Mouse (Mus musculus) neural tube, embryonic 11.5 days (tissue): Measurements from ENCODE around the gene Pfas. TPM values are rescaled to one million over a fixed set of nuclear protein-coding genes. Genes with fewer than 3 reads are reported as not detected.
"Not testable (repeated sequence)": the region's sequence is repeated elsewhere in the genome, so short reads cannot be mapped to it uniquely, and the experiment has no call there.

Experiments used
- ATAC-seq: fragments of 200-750 bp; cut with Nextera tagmentation; 2 replicates; pipeline ENCODE4 v1.8.0; 2017; ENCODE audit warnings: moderate number of reproducible peaks, mild to moderate bottlenecking, moderate TSS enrichment, moderate library complexity; ENCODE audit not compliant: insufficient read depth, low FRiP score, low TSS enrichment
- DNase-seq: peaks from one replicate; pipeline ENCODE4 v3.0.0-alpha.2; 2015; ENCODE audit warnings: low spot score
- H3K27ac ChIP-seq: fragments of 300-500 bp; sonication (generic); 2 replicates; pipeline ENCODE4 v1.5.1; 2014; ENCODE audit warnings: low read depth, mild to moderate bottlenecking, low read length
- H3K27me3 ChIP-seq: fragments of 300-500 bp; sonication (generic); 2 replicates; pipeline ENCODE4 v1.6.1; 2014; ENCODE audit warnings: mild to moderate bottlenecking, low read length, mixed read lengths; ENCODE audit not compliant: control insufficient read depth, insufficient read depth
- H3K36me3 ChIP-seq: fragments of 300-500 bp; sonication (generic); 2 replicates; pipeline ENCODE4 v1.6.1; 2014; ENCODE audit warnings: mild to moderate bottlenecking, low read length, moderate library complexity, mixed read lengths; ENCODE audit not compliant: control insufficient read depth, insufficient read depth
- H3K4me1 ChIP-seq: fragments of 300-500 bp; sonication (generic); 2 replicates; pipeline ENCODE4 v1.6.1; 2014; ENCODE audit warnings: low read length, mixed read lengths; ENCODE audit not compliant: control insufficient read depth, insufficient read depth
- H3K4me2 ChIP-seq: fragments of 300-500 bp; sonication (generic); 2 replicates; pipeline ENCODE4 v1.6.1; 2014; ENCODE audit warnings: low read depth, mild to moderate bottlenecking, moderate library complexity
- H3K4me3 ChIP-seq: fragments of 300-500 bp; sonication (generic); 2 replicates; pipeline ENCODE4 v1.5.1; 2014; ENCODE audit warnings: low read depth, low read length
- H3K9ac ChIP-seq: fragments of 300-500 bp; sonication (generic); 2 replicates; pipeline ENCODE4 v1.6.1; 2014; ENCODE audit warnings: mild to moderate bottlenecking, low read length
- H3K9me3 ChIP-seq: fragments of 300-500 bp; sonication (generic); 2 replicates; pipeline ENCODE4 v1.6.1; 2016; ENCODE audit warnings: low read length; ENCODE audit not compliant: control insufficient read depth
- WGBS: fragments of 180-500 bp; shearing (Covaris S2); extraction: QIAGEN DNeasy Blood & Tissue Kit; methylation state at CpG from one replicate; pipeline ENCODE4 v1.1.7; 2014; 5-methylcytosine and 5-hydroxymethylcytosine counted together
- microRNA-seq: library from miRNA; unstranded; fragments of <30 nt; microRNA quantifications from one replicate; pipeline ENCODE4, GENCODE M21; 2016
- polyA plus RNA-seq: library from polyadenylated mRNA; unstranded; fragments of >200 nt; fragmentation: Nextera tagmentation; extraction: Ambion mirVana; gene quantifications from 2 replicates; pipeline ENCODE4 v1.2.1, GENCODE M21; 2014

The Pfas gene
- polyA plus RNA-seq, 1 experiment from 2014 or later: 30.7 TPM

GRCm38 (mm10) chr11:68946001-68946400, 62.3 kb downstream of the Pfas start:
- Histone ChIP-seq H3K4me2 (no peak overlapping the region), H3K9ac (no peak overlapping the region), H3K4me1 (no peaks in the 10 kb centered on the region), H3K27me3 (peaks cover 8% of the 10 kb centered on the region; the same call in 1 of the 2 replicates), H3K4me3 (no peak overlapping the region), H3K27ac (no peak overlapping the region), H3K36me3 (no peaks in the 10 kb centered on the region), H3K9me3 (no peaks in the 10 kb centered on the region)
- WGBS: 86% methylated on average over 4 of the region's 4 CpGs
- no peak for DNase-seq
- ATAC-seq: no peak

DNA sequence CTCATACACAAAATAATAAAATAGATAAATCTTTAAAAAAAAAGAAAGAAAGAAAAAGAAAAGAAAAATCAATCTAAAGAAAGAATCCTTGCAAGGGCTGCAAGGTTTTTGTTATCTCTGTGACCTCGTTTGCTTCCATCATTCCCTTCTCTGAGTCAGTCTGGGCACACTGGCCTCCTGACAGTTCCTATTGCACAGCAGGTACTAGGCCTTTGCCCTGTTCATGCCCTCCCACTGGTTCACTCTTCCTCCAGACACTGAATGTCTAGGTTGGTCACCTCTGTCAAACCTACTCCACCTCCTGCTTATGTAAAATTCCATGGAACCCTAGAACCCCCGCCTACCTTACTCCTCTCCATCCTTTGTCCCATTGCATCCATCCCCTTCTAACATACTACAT, 63.0 kb downstream of the Pfas start:
- WGBS: 75% methylated on average over 2 of the region's 2 CpGs
- DNase-seq (no peak), ATAC-seq (no peak)
- Histone ChIP-seq H3K27me3 (peaks cover 8% of the 10 kb centered on the region; the same call in 1 of the 2 replicates), H3K4me3 (no peak overlapping the region), H3K4me2 (no peak overlapping the region), H3K9ac (no peak overlapping the region), H3K9me3 (no peaks in the 10 kb centered on the region), H3K27ac (no peak overlapping the region), H3K36me3 (no peaks in the 10 kb centered on the region), H3K4me1 (peaks cover 3% of the 10 kb centered on the region; the same call in 1 of the 2 replicates)

DNA sequence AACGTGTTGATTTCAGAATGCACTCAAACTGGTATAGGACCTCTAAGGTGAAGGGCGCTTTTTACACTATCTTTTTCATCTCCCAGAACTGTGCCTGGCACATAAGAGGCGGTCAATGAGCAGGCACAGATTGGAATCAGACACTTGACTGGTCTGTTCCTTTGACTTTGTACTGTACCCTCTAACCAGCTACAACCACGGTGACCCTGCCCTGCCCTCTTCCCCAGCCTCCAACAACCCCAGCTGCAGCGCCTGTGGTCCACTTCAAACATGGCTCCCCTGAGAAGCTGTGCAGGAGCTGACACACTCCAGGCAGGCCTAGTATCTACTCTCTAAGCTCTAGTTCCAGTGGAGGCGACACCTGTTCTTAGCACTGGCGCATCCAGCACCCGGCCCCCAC, 65.5 kb downstream of the Pfas start:
- Histone ChIP-seq H3K27me3 (peaks cover 6% of the 10 kb centered on the region; the same call in 1 of the 2 replicates), H3K27ac (no peak overlapping the region), H3K9me3 (no peaks in the 10 kb centered on the region), H3K36me3 (no peaks in the 10 kb centered on the region), H3K4me2 (no peak overlapping the region), H3K4me3 (no peak overlapping the region), H3K9ac (no peak overlapping the region), H3K4me1 (peaks cover 4% of the 10 kb centered on the region; the same call in 1 of the 2 replicates)
- DNase-seq (no peak), ATAC-seq (no peak)
- 87% methylated on average over 8 of the region's 8 CpGs for WGBS

- Histone ChIP-seq H3K4me3 (peak overlapping the region; percentile 42), H3K4me2 (peak overlapping the region; percentile 50), H3K27ac (no peak overlapping the region), H3K36me3 (no peaks in the 10 kb centered on the region), H3K9me3 (no peaks in the 10 kb centered on the region), H3K4me1 (peaks cover 4% of the 10 kb centered on the region; the same call in 1 of the 2 replicates), H3K27me3 (no peaks in the 10 kb centered on the region), H3K9ac (peak overlapping the region; percentile 51; the same call in 1 of the 2 replicates)
- ATAC-seq: no peak
- WGBS: 72% methylated on average over 4 of the region's 4 CpGs
- no peak for DNase-seq
Measured at GRCm38 (mm10) chr11:68940516-68940915, 67.7 kb downstream of the Pfas start.

- H3K4me1 ChIP-seq: peaks cover 4% of the 10 kb centered on the region; the same call in 1 of the 2 replicates
- 3% methylated on average over 16 of the region's 16 CpGs for WGBS
Measured at GRCm38 (mm10) chr11:68939451-68940304, 68.6 kb downstream of the Pfas start.

DNA sequence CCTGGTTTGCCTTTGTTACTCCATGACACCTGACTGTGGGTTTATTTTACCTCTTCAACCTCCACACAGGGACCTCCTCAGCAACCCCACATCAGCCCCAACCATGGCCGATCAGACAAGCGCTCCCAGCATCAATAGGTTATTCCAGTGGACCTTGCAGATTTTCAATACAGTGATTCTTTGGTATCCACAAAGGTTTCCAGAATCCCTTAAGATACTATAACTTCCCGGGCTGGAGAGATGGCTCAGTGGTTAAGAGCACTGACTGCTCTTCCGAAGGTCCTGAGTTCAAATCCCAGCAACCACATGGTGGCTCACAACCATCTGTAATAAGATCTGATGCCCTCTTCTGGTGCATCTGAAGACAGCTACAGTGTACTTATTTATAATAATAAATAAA, 71.3 kb downstream of the Pfas start:
- H3K4me3 ChIP-seq, H3K9me3 ChIP-seq, H3K9ac ChIP-seq, H3K27ac ChIP-seq, H3K36me3 ChIP-seq, H3K4me2 ChIP-seq, H3K27me3 ChIP-seq, H3K4me1 ChIP-seq, DNase-seq, ATAC-seq: not testable (repeated sequence)
- 93% methylated on average over 4 of the region's 4 CpGs for WGBS

More at GRCm38 (mm10) chr11:68939451-68940304, 68.6 kb downstream of the Pfas start:
- ATAC-seq (peak; percentile 97), DNase-seq (peak; percentile 89)
- Histone ChIP-seq H3K9me3 (no peaks in the 10 kb centered on the region), H3K4me2 (peak overlapping the region; percentile 50), H3K9ac (peak overlapping the region; percentile 51), H3K27ac (peak overlapping the region; percentile 39; the same call in 1 of the 2 replicates), H3K4me3 (peak overlapping the region; percentile 42), H3K36me3 (no peaks in the 10 kb centered on the region), H3K27me3 (no peaks in the 10 kb centered on the region)

Small RNA genes within 50 kb of the gene (microRNA-seq; reads per million reads assigned to microRNA genes)
- 4.7 reads per million, percentile 11 among the genes with 10 or more reads in this experiment for gene Mir3062

Other genes with a start within 250 kb of the Pfas start
- gene Ndel1, start 136.6 kb downstream of the Pfas start, polyA plus RNA-seq: 61.6 and 62.9 TPM in 2 replicates
- 0.08 TPM in 1 of 2 replicates, not detected in the other for gene Rnf222, start 119.9 kb downstream of the Pfas start, polyA plus RNA-seq
- gene Rpl26, start 106.9 kb downstream of the Pfas start, polyA plus RNA-seq: 822 and 906 TPM in 2 replicates
- not detected in 2 replicates for gene Odf4, start 81.4 kb downstream of the Pfas start, polyA plus RNA-seq
- gene Arhgef15, start 51.0 kb downstream of the Pfas start, polyA plus RNA-seq: 6.8 and 6.9 TPM in 2 replicates
- 1.4 and 2.1 TPM in 2 replicates for gene Slc25a35, start 40.3 kb downstream of the Pfas start, polyA plus RNA-seq
- 60.4 and 62.5 TPM in 2 replicates for gene Rangrf, start 33.3 kb downstream of the Pfas start, polyA plus RNA-seq
- gene Ctc1, start 7.5 kb upstream of the Pfas start, polyA plus RNA-seq: 68.0 and 76.0 TPM in 2 replicates
- gene Aurkb, start 37.2 kb upstream of the Pfas start, polyA plus RNA-seq: 154 and 155 TPM in 2 replicates
- gene Borcs6, start 51.3 kb upstream of the Pfas start, polyA plus RNA-seq: 10.5 and 11.4 TPM in 2 replicates
- gene Tmem107, start 62.3 kb upstream of the Pfas start, polyA plus RNA-seq: 40.8 and 43.5 TPM in 2 replicates
- 112 TPM in 2 replicates for gene Vamp2, start 80.0 kb upstream of the Pfas start, polyA plus RNA-seq
- gene Per1, start 86.8 kb upstream of the Pfas start, polyA plus RNA-seq: 10.7 and 10.9 TPM in 2 replicates
- 0.33 TPM in 1 of 2 replicates, not detected in the other for gene Hes7, start 111.9 kb upstream of the Pfas start, polyA plus RNA-seq
- 0.24 TPM in 1 of 2 replicates, not detected in the other for gene 9130213A22Rik, start 114.1 kb upstream of the Pfas start, polyA plus RNA-seq
- 0.08 and 0.66 TPM in 2 replicates for gene Aloxe3, start 117.4 kb upstream of the Pfas start, polyA plus RNA-seq
- gene Alox12b, start 148.5 kb upstream of the Pfas start, polyA plus RNA-seq: not detected in 2 replicates
- gene Alox8, start 189.4 kb upstream of the Pfas start, polyA plus RNA-seq: 0.30 TPM in 1 of 2 replicates, not detected in the other
- gene Gucy2e, start 228.6 kb upstream of the Pfas start, polyA plus RNA-seq: 0.07 TPM in 1 of 2 replicates, not detected in the other